Mouse (Mus musculus): ENCODE data around the gene Aebp2.

DNA sequence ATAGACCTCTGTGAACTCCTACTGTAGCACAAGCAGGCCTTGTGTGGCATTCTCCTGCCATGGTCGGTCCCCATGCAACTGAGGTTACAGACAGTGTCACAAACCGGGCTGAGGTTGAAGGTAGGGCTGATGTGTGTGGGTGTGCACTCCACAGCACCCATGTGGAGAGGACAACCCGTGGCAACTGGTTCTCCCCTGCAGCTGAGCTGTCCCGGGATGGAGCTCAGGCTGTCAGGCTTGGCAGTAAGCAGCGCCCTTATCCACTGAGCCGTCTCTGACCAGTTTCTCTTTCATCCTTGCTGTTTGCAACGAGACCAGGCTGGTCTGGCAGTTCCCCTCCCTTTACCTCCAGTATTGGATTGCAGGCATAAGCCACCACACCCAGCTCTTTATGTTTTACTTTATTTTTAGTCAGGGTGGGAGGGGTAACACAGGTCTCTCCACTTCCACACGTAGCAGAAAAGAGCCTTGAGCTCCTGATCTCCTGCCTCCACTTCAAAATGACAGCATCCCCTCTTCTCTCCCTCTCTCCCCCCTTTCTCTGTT is 35.7 kb upstream of the Aebp2 start:
- no peak for TF ChIP-seq CTCF (IDR thresholded peaks at IDR 0.05 in 2 of 3, conservative IDR thresholded peaks at IDR 0.05 in 1 of 3; ENCODE audit: control insufficient read depth in 1 of 3, insufficient read depth in 1 of 3, low read depth in 2 of 3, low read length in 3 of 3, poor library complexity in 1 of 3, severe bottlenecking in 1 of 3)
- no peak for TF ChIP-seq MXI1 (IDR thresholded peaks at IDR 0.05; ENCODE audit: low read depth, low read length)

Measured in MEL (cell line).